Mouse (Mus musculus) liver, embryonic 14.5 days (tissue): Measurements from ENCODE around the gene Bnipl.

Experiments
- CTCF ChIP-seq: IDR thresholded peaks from 2 replicates; pipeline ENCODE4 v1.5.1; 2016; ENCODE audit warnings: antibody characterized with exemption, low read depth, control low read depth
- EP300 ChIP-seq: IDR thresholded peaks from 2 replicates; pipeline ENCODE4 v1.6.1; 2016; ENCODE audit warnings: antibody characterized with exemption, low read depth

GRCm38 (mm10) chr3:95200562-95200961 is 50.4 kb downstream of the Bnipl start:
- no peak for TF ChIP-seq CTCF
- no peak for TF ChIP-seq EP300
